Mouse (Mus musculus): Measurements from ENCODE around the gene Fanci. TPM values are rescaled to one million over a fixed set of nuclear protein-coding genes. Genes with fewer than 3 reads are reported as not detected.

Fanci gene
- total and polyA plus RNA-seq, 3 experiments, result 14.9 to 25.0 (median 20.0) TPM

GRCm38 (mm10) chr7:79473496-79474194 is 81.9 kb downstream of the Fanci start:
- Histone ChIP-seq H3K27me3 (replicated peaks) (peaks cover 12% of the 10 kb centered on the region), H3K9me3 (replicated peaks; ENCODE audit: low read length) (peaks cover 2% of the 10 kb centered on the region), H3K9ac (ENCODE audit: insufficient read depth, low read depth) (no peak overlapping the region), H3K27ac (ENCODE audit: insufficient read depth, low read depth) (no peak overlapping the region), H3K4me3 (replicated peaks in 1 of 3; ENCODE audit: low read depth in 2 of 3, low read length in 2 of 3, poor library complexity in 1 of 3) (no peak overlapping the region), H3K4me1 (ENCODE audit: control insufficient read depth in 1 of 2, insufficient read depth in 2 of 2) (peaks cover 7 to 27% of the 10 kb centered on the region in 2 experiments; a peak in 3 of 4 replicates), H3K4me2 (ENCODE audit: insufficient read depth, low read depth, poor library complexity, severe bottlenecking) (no peak overlapping the region), H3K79me2 (replicated peaks; ENCODE audit: control insufficient read depth, extremely low read depth, insufficient read depth, poor library complexity, severe bottlenecking) (no peaks in the 10 kb centered on the region), H3K36me3 (replicated peaks in 1 of 2; ENCODE audit: control insufficient read depth in 1 of 2, insufficient read depth in 1 of 2, low read length in 1 of 2) (no peaks in the 10 kb centered on the region)
- dilution Hi-C loops (cut with MboI; ENCODE audit: extremely low pct_ligation_motif_present, extremely low pct_unique_long_range_greater_than_20kb, low sequenced_read_pairs), result no loop called here
- in situ Hi-C loops (cut with MboI; ENCODE audit: low pct_ligation_motif_present, low pct_unique_long_range_greater_than_20kb, low sequenced_read_pairs), result loop anchor here (25.0 kb wide), 1 partner anchor 211 kb away; the partner anchor contains the start of gene Abhd2
- TF ChIP-seq HCFC1 (IDR thresholded peaks at IDR 0.05; ENCODE audit: low read depth, low read length), result no peak
- no peak for TF ChIP-seq RCOR1 (conservative IDR thresholded peaks at IDR 0.05; ENCODE audit: low read depth, low read length)
- no peak for TF ChIP-seq ZC3H11A (IDR thresholded peaks at IDR 0.05; ENCODE audit: low read depth, low read length)
- TF ChIP-seq E2F4 (IDR thresholded peaks at IDR 0.05; ENCODE audit: insufficient replicate concordance, low read depth, low read length), result no peak
- no peak for TF ChIP-seq USF2 (conservative IDR thresholded peaks at IDR 0.05; ENCODE audit: low read depth, low read length)
- TF ChIP-seq KAT2A (IDR thresholded peaks at IDR 0.05; ENCODE audit: insufficient replicate concordance, low read length), result no peak
- no peak for TF ChIP-seq JUN (IDR thresholded peaks at IDR 0.05; ENCODE audit: insufficient read depth, low read depth, low read length)
- TF ChIP-seq IRF4 (IDR thresholded peaks at IDR 0.05; ENCODE audit: low read depth, low read length), result no peak
- no peak for TF ChIP-seq RAD21 (IDR thresholded peaks at IDR 0.05; ENCODE audit: low read depth, low read length)
- TF ChIP-seq UBTF (IDR thresholded peaks at IDR 0.05; ENCODE audit: low read depth, low read length), result no peak
- no peak for TF ChIP-seq CHD2 (IDR thresholded peaks at IDR 0.05; ENCODE audit: low read length)
- no peak for TF ChIP-seq ZMIZ1 (IDR thresholded peaks at IDR 0.05; ENCODE audit: low read depth, low read length)
- TF ChIP-seq MAZ (IDR thresholded peaks at IDR 0.05; ENCODE audit: low read depth, low read length), result no peak
- no peak for TF ChIP-seq USF1 (IDR thresholded peaks at IDR 0.05; ENCODE audit: low read depth, low read length)
- no peak for TF ChIP-seq PAX5 (IDR thresholded peaks at IDR 0.05; ENCODE audit: low read length)
- TF ChIP-seq TBP (conservative IDR thresholded peaks at IDR 0.05; ENCODE audit: low read depth, low read length), result no peak
- no peak for TF ChIP-seq MXI1 (IDR thresholded peaks at IDR 0.05; ENCODE audit: low read depth, low read length)
- no peak for TF ChIP-seq ZNF384 (IDR thresholded peaks at IDR 0.05; ENCODE audit: low read depth, low read length)
- TF ChIP-seq CTCF (conservative IDR thresholded peaks at IDR 0.05 in 1 of 2, IDR thresholded peaks at IDR 0.05 in 1 of 2; ENCODE audit: low read depth in 2 of 2, low read length in 2 of 2), result no peak
- DNase-seq (ENCODE audit: extremely low read depth), result no peak

GRCm38 (mm10) chr7:79474831-79475399 is 83.2 kb downstream of the Fanci start:
- no peak overlapping the region for H3K4me3 ChIP-seq (replicated peaks in 1 of 3; ENCODE audit: low read depth in 2 of 3, low read length in 2 of 3, poor library complexity in 1 of 3)
- TF ChIP-seq MEF2A (IDR thresholded peaks at IDR 0.05; ENCODE audit: borderline replicate concordance, low read depth, low read length) (no peak), ZMIZ1 (IDR thresholded peaks at IDR 0.05; ENCODE audit: low read depth, low read length) (no peak), HCFC1 (IDR thresholded peaks at IDR 0.05; ENCODE audit: low read depth, low read length) (no peak), CHD1 (IDR thresholded peaks at IDR 0.05; ENCODE audit: low read depth, low read length) (no peak), IRF4 (IDR thresholded peaks at IDR 0.05; ENCODE audit: low read depth, low read length) (no peak), E2F4 (IDR thresholded peaks at IDR 0.05; ENCODE audit: insufficient replicate concordance, low read depth, low read length) (no peak), TCF12 (IDR thresholded peaks at IDR 0.05; ENCODE audit: low read depth, low read length) (no peak), ELF1 (IDR thresholded peaks at IDR 0.05; ENCODE audit: low read depth, low read length) (no peak), MYC (IDR thresholded peaks at IDR 0.05; ENCODE audit: low read depth, low read length) (no peak), RAD21 (IDR thresholded peaks at IDR 0.05; ENCODE audit: low read depth, low read length) (no peak), EP300 (IDR thresholded peaks at IDR 0.05; ENCODE audit: low read length) (no peak), SMC3 (IDR thresholded peaks at IDR 0.05; ENCODE audit: low read depth, low read length) (no peak), MAX (IDR thresholded peaks at IDR 0.05; ENCODE audit: low read length) (no peak), BHLHE40 (IDR thresholded peaks at IDR 0.05; ENCODE audit: low read depth, low read length) (no peak), ZNF384 (IDR thresholded peaks at IDR 0.05; ENCODE audit: low read depth, low read length) (no peak), NRF1 (IDR thresholded peaks at IDR 0.05; ENCODE audit: low read depth, low read length) (no peak)
- dilution Hi-C loops (cut with MboI; ENCODE audit: extremely low pct_ligation_motif_present, extremely low pct_unique_long_range_greater_than_20kb, low sequenced_read_pairs), result no loop called here

More at GRCm38 (mm10) chr7:79474831-79475399, 83.2 kb downstream of the Fanci start:
- Histone ChIP-seq H3K79me2 (replicated peaks; ENCODE audit: control insufficient read depth, extremely low read depth, insufficient read depth, poor library complexity, severe bottlenecking) (no peaks in the 10 kb centered on the region), H3K36me3 (replicated peaks in 1 of 2; ENCODE audit: control insufficient read depth in 1 of 2, insufficient read depth in 1 of 2, low read length in 1 of 2) (no peaks in the 10 kb centered on the region), H3K9me3 (replicated peaks; ENCODE audit: low read length) (peaks cover 2% of the 10 kb centered on the region), H3K27ac (ENCODE audit: insufficient read depth, low read depth) (no peak overlapping the region), H3K9ac (ENCODE audit: insufficient read depth, low read depth) (no peak overlapping the region), H3K4me2 (ENCODE audit: insufficient read depth, low read depth, poor library complexity, severe bottlenecking) (no peak overlapping the region), H3K4me1 (ENCODE audit: control insufficient read depth in 1 of 2, insufficient read depth in 2 of 2) (peaks cover 7 to 23% of the 10 kb centered on the region in 2 experiments; a peak in 3 of 4 replicates), H3K27me3 (replicated peaks) (peaks cover 12% of the 10 kb centered on the region)
- DNase-seq (ENCODE audit: extremely low read depth), result no peak
- in situ Hi-C loops (cut with MboI; ENCODE audit: low pct_ligation_motif_present, low pct_unique_long_range_greater_than_20kb, low sequenced_read_pairs), result loop anchor here (25.0 kb wide), 1 partner anchor 213 kb away; the partner anchor contains the start of gene Abhd2
